Mouse (Mus musculus) layer of hippocampus, adult 9-11 months (tissue): ENCODE measurements at regions not wholly inside any gene's neighbourhood (a gene's known extent, or its start where the extent isn't known, plus 50 kb on each side); places are given as distances from the start of the nearest gene placed in this dataset.

Experiments used
- DNase-seq: peaks from one replicate; pipeline ENCODE4 v3.0.0; 2022

DNA sequence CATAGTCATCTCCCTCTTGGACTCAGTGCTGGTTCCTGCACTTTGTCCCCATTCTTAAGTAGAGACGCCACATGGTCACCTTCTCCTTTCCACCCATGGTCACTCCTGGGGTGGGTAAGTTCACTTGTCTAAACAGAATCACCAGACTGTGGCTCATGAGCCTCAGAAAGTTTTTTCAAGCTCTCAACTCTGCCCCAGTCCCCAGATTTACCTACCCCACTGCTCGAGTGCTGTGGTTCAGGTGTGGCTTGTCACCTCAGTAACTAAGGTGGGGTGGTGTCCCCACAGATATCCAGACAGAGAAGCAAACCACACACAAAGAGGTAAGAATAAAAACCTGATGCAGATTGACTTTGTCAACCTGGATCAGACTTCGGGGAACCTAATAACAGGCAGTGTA is 87.6 kb downstream of the Rpl10-ps3 start:
- no peak for DNase-seq

DNA sequence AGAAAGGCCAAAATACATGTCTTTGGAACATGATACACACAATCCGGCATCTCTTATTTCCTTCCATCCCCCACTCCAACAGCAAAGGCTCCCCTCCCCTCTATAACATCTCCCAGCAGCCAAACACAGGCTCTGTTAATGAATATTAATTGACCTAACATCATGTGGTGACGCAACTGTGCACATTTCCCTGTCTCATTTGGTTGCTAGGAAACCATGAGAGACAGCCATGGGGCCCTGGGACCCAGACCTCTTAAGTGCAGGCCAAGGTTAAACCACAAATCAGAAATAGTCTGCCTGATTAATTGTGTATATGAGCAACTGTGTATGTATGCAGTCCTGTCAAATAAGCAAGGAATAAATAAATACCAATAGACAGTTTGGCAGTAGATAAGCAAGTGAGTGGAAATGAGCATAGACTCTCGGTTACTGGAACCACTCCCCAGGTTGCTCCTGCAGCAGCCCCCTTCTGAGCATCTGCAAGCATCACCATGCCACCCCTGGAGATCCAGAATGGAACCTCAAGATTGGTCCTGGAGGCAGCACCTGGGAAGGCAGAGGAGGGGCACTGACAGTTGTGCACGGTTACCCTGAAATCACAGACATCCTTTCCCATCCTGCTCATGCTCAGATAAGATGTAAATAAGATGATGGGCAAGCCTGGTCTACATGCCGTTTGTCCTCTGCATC is 99.6 kb downstream of the Rpl10-ps3 start:
- no peak for DNase-seq

DNA sequence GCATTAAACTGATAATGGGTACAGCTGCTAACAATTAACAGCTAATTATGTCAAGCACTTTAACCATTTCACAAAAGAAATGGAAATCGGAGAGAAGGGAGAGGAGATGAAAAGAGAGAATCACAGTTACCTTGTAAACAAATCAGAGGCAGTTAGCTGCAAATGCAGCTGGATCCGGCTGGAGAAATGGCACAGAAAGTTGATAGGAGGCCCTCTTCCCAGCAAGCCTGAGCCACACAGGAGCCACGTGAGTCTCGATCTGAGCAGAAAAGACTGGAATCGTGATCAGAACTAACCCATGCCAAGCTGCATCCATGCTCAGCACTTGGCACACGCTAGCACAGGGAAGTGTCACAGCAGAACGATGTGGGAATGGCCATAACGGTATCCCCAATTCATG is 103.8 kb downstream of the Rpl10-ps3 start:
- no peak for DNase-seq

DNA sequence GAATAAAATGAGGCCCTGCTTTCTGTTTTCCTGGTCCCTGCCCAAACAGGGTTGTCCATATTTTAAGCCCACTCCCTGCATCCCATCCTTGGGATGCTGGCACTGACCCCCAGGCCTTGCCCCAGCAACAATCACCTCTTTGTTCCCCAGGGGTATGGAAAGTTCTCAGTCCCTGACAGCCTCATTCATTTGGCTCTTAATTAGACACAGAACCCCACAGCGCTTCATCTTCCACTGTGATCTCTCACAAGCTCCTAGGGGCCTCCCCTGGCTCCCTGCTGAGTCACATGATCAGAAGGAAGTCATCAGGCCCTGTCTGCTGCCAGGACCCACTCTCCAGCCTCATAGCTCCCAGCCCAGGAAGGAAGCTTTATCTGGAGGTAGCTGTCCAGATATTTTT is 108.9 kb downstream of the Rpl10-ps3 start:
- DNase-seq: peak; percentile 10

- DNase-seq: no peak
Observed at GRCm38 (mm10) chr9:50234655-50235054, 110.1 kb downstream of the Rpl10-ps3 start.

GRCm38 (mm10) chr9:50232958-50233510 is 111.7 kb downstream of the Rpl10-ps3 start:
- no peak for DNase-seq

- no peak for DNase-seq
Observed at GRCm38 (mm10) chr9:50210481-50210880, 134.3 kb downstream of the Rpl10-ps3 start.

GRCm38 (mm10) chr9:50199422-50200218 is 145.1 kb downstream of the Rpl10-ps3 start:
- no peak for DNase-seq

DNA sequence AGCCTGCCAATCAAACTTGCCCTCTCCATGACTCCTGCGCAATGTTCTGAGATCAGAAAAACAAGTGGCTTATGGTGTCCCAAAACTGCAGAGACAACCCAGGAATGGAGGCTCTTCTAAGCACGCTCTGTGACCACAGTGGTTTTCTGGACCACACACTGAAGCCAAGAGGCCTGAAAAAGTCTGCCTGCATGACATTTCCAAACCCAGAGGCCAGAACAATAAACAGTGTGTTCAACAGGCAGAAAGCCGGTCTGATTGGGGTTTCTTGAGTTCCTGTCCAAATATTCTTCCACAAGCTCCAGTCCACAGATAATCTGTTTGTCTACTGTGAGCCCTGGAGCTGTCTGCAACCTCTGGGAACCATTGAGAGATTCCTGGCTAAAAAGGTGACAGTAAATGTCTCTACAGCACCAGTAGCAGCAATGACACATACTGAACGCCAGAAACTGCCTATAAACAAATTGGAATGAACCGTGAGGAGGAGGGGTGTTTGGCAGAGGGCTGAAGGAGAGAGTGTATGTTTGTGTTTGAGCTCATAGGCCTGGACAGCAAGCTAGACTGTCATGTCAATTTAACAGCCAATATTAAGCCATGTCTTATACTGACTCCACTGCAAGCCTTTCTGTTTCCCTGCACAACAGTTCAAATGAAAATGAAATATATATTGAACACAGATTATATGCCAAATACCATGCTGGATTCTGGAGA is 152.2 kb downstream of the Rpl10-ps3 start:
- no peak for DNase-seq

GRCm38 (mm10) chr9:50191136-50191535 is 153.6 kb downstream of the Rpl10-ps3 start:
- no peak for DNase-seq

DNA sequence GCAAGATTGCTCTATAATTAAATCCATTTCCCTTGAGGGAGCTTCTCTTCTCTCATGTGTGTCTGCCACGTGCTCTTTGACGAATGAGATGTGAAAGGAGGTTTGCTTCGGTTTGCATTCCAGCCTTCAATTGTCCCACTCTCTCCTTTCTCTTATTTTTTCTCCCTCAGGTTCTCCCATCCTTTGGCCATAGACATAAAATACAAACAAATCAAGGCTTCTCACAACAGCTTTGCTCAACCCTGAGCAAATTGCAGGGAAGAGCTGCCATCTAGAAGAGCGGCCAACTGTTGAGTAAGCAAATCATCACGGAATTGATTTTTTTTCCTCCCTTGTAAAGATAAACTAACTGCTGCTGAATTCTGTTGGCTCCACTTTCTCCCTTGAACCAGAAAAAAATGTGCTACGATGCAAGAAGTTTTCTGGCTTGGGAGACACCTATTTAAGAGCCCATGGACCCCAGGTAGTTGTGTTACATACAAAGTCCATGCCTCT is 156.1 kb downstream of the Rpl10-ps3 start:
- no peak for DNase-seq

DNA sequence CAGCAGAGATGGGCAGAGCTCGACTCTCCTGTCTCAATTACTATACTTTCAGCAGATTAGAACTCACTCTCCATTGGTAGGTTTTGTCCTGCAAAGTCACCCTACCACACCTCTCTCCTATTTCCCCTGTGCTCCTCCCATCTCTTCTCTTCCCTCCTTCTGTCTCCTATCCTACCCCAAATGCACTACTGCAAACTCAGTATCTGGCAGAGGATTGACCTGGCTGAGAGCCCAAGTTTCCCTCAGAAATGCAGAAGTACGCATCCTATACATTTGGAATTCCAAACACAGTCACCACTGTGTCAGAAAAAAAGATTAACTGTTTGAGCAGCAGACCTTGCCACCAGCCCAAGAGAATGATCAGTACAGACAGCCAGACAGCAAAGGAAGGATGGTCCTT is 163.4 kb downstream of the Rpl10-ps3 start:
- DNase-seq: no peak

DNA sequence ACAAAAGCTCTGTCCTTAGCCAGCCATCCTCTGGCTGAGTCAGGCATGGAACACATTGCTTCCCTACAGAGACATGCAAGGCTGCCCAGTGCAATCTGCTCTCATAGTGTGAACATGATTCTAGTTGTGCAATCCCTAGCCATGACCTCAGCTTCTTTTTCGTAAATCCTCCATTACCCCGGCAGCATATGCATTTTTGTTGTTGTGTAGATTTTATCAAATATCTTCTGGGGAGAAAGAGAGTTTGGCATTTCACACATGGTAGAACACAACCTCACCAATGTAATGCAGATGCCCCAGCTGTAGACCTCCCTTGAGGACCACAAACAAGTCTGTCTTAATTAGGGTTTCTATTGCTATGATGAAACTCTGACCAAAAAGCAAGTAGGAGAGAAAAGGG is 168.6 kb downstream of the Rpl10-ps3 start:
- no peak for DNase-seq

DNA sequence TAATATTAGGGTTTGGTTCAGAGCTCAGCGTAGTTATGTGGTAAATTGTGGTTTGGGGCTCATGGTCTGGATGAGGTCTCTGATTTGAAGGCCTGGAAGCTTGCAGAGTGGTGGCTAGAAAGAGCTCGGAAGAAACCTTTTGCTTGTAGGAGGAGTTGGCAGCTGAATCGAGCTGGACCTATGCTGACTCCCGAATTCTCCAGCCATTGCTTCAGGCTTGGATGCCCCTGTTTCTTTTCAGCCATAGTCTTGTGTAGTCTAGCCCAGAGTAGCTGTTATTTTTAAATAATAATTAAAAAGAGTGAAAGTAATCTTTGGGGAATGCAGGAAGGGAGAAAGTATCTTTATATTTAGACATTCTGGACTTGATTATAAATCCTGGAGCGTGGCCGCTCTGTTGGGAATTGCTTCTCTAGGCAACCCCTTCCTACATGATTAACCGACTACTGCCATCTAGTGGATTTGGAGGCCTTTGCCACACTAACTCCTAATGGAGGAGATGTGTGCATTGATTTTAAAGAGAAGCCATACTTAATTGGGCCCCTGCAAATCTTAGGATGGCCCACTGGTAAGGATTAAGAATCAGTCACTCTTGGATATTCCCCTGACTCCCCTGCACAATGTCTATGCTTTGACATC is 172.8 kb downstream of the Rpl10-ps3 start:
- peak; percentile 80 for DNase-seq

DNA sequence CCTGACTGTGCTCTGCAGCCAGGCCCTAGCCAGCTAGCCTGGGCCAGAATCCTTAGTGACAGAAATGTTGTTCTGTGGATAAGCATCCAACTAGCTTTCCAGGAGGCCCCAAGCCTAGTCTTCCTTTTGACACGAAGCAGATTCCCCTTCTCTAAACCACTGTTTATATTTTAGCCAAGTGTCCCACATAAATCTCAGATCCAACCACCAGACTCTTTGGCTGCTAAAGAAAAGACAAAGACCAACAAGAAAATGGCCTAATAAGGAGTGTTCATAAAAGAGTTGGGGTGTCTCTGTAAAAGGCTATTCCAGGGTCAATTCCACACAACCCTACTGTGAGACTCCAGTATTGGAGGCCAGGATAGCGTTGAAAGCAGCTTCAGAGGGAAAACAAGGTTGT is 173.6 kb downstream of the Rpl10-ps3 start:
- no peak for DNase-seq

DNA sequence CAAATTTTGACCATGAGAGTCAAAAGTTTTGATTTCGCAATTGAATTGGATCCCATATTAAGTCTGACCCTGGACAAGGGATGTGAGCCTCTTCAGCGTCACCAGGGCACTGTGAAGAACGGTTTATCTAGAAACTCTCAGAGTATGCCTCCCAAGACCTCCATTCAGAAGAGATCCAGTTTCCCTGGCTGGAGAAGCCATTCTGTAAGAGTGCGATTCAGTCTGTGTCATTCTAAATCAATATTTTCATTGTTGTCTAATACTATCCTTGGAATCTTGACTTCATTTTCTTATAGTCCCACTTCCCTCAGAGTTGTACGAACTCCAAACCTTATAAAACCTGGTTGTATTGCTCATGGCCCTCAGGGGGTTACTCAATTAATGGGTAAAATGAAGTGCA is 174.1 kb downstream of the Rpl10-ps3 start:
- DNase-seq: no peak

DNA sequence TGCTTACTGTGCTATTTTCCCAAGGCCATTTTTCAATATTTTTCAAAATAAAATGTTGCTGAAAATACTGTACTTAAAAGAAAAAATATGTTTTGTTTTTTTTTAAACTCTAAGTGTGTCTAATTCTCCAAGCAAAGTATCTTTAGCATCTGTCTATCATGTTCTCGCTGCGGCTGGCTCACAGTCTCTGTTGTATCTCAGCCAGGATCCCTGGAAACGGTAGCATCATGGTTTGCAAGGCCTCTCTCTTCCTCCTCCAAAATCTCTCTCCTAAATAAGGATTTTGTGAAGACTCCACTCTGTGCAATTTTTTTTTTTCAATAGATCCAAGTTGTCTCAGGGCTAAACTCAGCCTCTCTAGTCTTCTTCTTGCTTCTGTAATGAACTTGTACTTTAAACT is 190.2 kb downstream of the Rpl10-ps3 start:
- peak; percentile 17 for DNase-seq

GRCm38 (mm10) chr9:50150091-50150490 is 194.7 kb downstream of the Rpl10-ps3 start:
- DNase-seq: peak; percentile 37

DNA sequence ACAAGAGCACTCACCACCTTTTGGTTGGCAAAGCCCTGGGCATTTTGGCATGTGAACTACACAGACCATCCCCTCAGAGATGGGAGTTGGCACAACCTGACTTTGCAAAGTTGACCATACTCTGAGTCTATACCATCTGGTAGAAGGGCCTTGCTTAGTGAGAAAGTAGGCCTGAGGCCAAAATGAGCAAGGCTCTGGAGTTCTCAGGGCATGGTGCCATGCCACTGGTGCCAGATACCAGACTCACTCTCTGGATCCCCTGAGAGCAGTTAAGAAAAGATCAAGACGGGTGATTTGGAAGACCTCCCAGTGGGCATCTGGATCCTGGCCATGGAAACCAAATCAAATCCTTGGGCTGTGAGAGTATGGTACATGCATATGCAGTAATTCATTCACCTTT is 202.0 kb downstream of the Rpl10-ps3 start:
- DNase-seq: no peak

DNA sequence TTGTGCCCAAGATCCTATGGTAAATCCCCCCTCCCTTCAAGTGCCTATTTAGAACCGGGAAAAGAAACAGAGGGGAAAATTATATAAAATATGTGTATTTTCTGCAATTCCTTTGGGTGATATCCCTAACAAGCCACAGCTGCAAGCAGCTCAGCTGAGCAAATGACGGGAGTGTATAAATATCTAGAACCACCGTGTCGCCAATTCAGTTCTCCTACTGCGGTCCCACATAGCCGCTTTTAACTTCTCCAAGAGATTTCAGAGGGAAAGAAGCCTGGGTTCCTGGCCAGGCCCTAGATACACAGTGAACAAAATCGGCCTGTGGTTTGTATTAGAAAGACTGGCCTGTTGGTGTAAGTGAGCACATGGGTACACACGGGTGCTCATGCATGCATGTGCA is 202.7 kb downstream of the Rpl10-ps3 start:
- DNase-seq: no peak

DNA sequence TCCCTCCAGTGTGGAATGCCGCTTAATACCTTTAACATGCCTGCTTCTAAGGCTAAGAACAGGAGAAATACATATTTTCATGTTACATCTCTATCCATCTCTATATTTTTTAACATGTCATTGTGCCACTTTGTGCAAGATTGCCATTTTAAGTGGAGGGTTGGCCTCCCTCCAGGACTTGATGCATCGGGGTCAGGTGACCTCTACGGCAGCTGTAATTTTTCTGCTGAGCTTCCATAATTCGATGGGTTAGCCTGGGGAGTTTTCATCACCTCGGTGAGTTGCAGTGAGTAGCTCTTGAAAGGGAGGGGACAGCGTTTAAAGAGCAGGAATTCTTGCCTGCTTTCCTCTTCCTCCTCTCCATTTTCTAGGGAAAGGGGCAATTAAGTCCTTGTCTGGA is 203.6 kb downstream of the Rpl10-ps3 start:
- no peak for DNase-seq

- no peak for DNase-seq
Observed at GRCm38 (mm10) chr9:50138341-50138978, 206.3 kb downstream of the Rpl10-ps3 start.
